Mouse (Mus musculus) gastrocnemius, postnatal 14 days (tissue): ENCODE data around the gene Tube1. TPM values are rescaled to one million over a fixed set of nuclear protein-coding genes. Genes with fewer than 3 reads are reported as not detected.
"Not testable (repeated sequence)": the region's sequence is repeated elsewhere in the genome, so short reads cannot be mapped to it uniquely, and the experiment has no call there.

Experiments used
- DNase-seq: peaks from one replicate; pipeline ENCODE4 v3.0.0; 2021; ENCODE audit warnings: mixed read lengths
- intact Hi-C: fragments of 180-260 bp; cut with DNase I; formaldehyde crosslinking; loops from one replicate; pipeline ENCODE4 v1.15.1; 2025; ENCODE audit warnings: low total_unique reads
- total RNA-seq, 2 experiments: library from RNA; stranded (reverse); gene quantifications; 2 replicates each; pipeline ENCODE4 v1.2.3; 2021

Tube1 gene
- total RNA-seq, 2 experiments from 2014 or later = 0.88 to 1.4 TPM

- DNase-seq = peak; percentile 51
- intact Hi-C loops = no loop called here
Observed at GRCm38 (mm10) chr10:39165632-39166115, 31.9 kb downstream of the Tube1 start.

DNA sequence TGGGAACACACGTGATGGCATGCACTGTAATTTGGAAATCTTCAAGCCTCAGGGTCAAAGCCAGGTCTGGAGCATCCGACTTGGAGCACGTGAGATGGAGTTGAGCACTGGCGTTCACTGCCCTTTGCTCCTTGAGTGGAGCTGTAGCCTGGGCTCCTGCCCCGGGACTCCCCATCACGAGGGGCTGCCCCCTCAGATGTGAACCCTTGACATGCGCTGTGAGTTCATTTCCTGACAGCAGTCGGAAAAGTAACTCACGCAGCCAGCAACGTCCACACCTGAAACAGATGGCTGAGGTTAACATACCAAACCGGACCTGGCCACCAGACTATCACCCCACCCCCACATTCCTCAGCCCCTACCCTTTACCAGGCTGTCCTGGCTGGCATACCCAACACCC, 33.8 kb downstream of the Tube1 start:
- intact Hi-C loops = no loop called here
- no peak for DNase-seq

GRCm38 (mm10) chr10:39169642-39170041, 35.9 kb downstream of the Tube1 start:
- intact Hi-C loops = loop anchor here (2.0 kb wide), 1 partner anchor 351 kb away; no protein-coding TSS in a partner anchor
- DNase-seq = no peak

- intact Hi-C loops = loop anchor here (2.0 kb wide), 1 partner anchor 351 kb away; no protein-coding TSS in a partner anchor
- DNase-seq = peak; percentile 59
Observed at GRCm38 (mm10) chr10:39170181-39170580, 36.4 kb downstream of the Tube1 start.

- no peak for DNase-seq
- intact Hi-C loops = loop anchor here (2.0 kb wide), 1 partner anchor 350 kb away; no protein-coding TSS in a partner anchor
Observed at GRCm38 (mm10) chr10:39170706-39171105, 36.9 kb downstream of the Tube1 start.

DNA sequence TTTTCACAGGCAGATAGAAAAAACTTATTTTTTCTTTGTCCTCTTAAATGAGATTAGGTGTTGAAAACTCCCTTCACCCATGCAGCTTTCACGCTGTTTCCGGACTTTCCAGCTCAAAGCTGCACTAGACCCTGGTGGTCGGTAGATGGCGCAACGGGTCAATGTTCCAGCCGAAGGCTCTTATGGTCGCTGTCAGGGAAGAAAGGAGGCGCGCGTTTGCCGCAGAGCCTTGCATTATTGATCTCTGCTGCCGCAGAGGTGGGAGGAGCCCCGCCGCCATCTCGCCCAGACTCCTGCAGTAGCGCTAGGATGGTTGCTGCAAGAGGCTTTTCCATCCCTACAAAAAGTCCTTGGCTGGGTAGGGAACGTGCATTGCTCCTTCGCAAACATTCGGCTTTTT, 37.4 kb downstream of the Tube1 start:
- peak; percentile 90 for DNase-seq
- intact Hi-C loops = loop anchor here (2.0 kb wide), 1 partner anchor 350 kb away; no protein-coding TSS in a partner anchor

DNA sequence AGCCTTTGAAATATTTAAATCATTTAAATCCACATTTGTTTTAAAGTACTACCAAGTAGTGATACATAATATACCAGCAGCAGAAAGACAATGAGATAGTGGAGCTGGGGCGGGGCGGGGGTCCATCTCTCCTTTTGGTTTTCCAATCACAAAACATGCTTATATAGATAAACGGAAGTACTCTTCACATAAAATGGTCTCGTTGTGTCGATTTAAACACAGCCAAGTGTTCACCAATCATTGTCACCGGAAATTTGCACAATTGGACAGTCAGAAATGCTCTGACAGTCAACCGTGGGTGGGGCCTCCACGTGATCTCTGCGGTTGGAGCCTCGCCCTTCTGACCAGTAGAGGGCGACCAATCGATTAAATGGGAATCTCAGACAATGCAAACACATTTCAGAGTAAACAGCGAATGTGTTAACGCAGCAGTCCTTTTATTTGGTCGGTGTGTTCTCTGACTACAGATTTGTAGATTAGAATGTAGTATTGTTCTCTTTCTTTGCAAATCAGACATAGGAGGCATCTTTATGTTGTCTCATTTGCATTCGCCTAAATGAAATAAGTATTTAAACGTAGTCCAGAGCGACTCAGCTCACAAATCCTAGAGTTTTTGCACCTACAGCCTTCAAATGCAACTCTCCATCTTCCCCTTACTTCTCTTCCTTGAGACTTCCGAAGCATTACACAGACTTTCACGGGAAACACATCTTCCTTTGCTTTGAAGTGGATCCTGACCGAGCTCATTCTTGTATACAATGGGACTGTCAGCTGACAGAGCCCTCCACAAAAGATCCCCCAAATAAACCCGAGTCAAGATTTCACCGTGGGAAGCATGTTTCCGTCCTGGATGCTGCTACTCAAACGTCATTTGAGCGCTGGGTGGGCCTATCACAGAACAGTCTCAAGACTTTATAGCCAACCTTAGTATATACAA, 38.1 kb downstream of the Tube1 start:
- DNase-seq = peak; percentile 86

DNA sequence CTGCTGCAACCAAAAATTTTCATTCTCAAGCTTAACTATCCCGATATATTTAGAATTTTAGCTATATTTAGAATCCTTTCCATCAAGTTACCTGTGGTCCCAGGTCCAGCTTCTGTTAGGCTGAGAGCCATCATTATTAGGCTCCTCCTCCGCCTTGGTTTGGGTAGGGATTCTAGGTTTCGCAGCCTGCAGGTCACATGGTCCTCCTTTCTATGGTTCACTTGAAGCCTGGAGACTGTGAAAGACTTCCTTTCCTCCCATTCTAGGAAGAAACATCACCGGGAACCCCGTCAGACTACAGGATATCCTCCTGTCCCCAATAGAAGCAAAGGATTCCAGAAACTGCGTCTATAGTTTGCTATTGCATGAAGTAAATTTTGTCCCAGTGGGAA, 38.8 kb downstream of the Tube1 start:
- intact Hi-C loops = no loop called here
- no peak for DNase-seq

More for the DNA sequence above, 38.1 kb downstream of the Tube1 start:
- intact Hi-C loops = loop anchor here (2.0 kb wide), 1 partner anchor 349 kb away; no protein-coding TSS in a partner anchor

GRCm38 (mm10) chr10:39173077-39173476, 39.3 kb downstream of the Tube1 start:
- DNase-seq = peak; percentile 65
- intact Hi-C loops = no loop called here

DNA sequence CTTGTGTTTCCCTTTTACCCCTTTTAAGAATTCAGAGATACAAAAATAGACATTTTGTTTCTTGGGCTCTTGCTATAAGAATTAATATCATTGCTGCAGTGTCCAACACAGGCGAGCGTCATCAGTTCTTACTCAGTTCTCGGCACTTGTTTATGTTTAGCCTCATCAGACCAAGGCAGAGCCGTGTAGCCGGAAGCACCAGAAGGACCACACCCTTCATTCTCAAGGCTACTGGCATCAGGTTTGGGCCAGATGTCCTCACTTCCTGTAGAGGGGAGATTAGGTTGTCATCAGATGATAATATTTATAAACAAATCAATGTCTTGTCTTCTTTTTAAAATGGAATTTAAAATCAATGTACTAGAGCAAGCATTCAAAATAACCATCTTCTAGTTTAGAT, 43.2 kb downstream of the Tube1 start:
- DNase-seq = no peak
- intact Hi-C loops = no loop called here

DNA sequence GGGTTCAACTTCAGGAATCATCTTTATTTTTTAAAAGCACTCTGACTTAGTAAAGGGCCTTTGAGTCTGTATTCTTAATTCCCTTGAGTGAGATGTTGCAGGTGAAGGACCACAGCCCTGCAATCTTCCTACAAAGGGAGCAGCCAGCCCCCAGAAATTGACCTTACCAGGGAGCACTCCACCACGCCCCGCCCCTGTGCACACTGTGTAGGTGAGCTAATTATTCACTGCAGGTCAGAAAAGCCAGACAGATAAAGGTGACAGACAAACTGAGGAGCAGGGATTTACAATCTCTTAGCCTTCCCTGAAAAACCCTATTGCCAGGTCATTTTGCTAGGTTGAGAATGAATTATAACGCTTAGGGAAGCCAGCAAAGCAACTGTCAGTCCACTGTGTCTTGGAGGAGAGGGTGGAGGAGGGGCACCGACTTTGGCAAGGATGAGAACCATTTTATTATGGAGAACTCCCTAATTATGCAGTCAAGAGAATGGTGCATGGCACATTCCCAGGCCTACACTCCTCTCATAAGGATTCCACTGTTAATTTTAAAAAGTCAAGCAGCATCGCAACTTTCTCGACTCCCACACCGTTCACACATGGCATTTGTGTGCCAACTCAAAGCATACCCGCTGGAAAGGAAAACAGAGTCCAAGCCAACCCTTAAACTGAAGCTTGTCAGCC, 51.2 kb downstream of the Tube1 start:
- no peak for DNase-seq
- intact Hi-C loops = no loop called here

DNA sequence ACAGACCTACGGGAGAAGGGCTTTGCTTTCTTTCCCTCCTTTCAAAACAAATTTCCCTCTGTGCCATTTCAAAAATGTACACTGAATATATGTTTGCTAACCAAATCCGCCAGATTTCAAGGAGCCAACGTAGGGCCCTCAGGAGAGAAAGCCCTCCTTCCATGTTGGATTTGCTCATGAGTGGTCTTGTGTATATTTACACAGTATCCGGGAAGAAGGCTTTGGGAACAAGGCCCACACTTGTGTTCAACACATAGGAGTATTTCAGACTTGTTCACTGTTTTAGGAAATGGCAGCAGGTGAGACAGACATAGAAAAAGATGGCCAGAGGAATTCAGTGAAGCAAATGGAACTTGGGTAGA, 51.8 kb downstream of the Tube1 start:
- DNase-seq = no peak

DNA sequence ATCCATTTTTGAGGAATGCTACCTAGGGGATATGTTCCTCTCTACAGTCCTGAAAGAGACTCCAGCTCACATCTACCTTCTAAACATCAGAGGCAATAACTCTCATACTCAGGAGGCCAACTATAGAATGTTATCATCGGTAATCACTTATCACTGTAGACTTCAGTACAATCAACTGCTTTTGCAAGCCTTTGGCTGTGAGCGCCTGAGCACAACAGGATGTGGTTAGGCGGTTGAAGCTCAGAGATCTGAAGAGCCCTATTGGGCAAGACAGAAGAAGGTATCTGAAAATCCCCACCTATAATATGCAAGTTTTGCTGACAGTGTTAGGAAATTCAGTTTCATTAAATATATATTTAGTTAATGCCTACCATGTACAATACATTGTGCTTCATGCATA, 58.9 kb downstream of the Tube1 start:
- intact Hi-C loops = no loop called here
- no peak for DNase-seq

More for the DNA sequence above, 51.8 kb downstream of the Tube1 start:
- intact Hi-C loops = no loop called here

DNA sequence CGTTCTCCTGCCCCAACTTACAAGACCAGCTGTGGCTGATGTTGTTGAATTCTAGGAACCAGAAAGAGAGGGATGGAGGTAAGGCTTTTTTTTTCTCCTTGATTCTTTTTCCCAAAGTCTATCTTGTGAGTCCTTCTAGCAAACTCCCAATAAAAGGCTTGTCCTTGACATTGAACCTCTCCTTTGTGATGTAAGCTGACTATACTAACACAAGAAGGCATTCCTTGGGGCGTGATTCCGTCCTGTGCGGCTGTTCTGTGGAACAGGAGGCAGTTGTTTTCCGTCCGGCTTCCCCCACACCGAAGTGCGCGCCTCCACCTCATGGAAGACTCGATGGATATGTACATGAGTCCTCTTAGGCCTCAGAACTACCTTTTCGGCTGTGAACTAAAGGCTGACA, 64.4 kb downstream of the Tube1 start:
- DNase-seq, intact Hi-C loops: not testable (repeated sequence)

Other genes with a start within 250 kb of the Tube1 start
- gene Lama4, start 168.5 kb upstream of the Tube1 start, total RNA-seq = 10 to 100 TPM; 63.9 to 73.1 TPM
- 1 to 10 TPM; 3.0 to 3.5 TPM for gene Fam229b, start 62 bp upstream of the Tube1 start, total RNA-seq
- under 1 TPM; 0.14 to 0.16 TPM for gene Ccn6, start 29.8 kb downstream of the Tube1 start, total RNA-seq
- gene Fyn, start 234.9 kb downstream of the Tube1 start, total RNA-seq = 10 to 100 TPM; 13.3 to 17.8 TPM